Mouse (Mus musculus): ENCODE data around the gene Gm28510.
"Not testable (repeated sequence)": the region's sequence is repeated elsewhere in the genome, so short reads cannot be mapped to it uniquely, and the experiment has no call there.

Gm28510 gene

DNA sequence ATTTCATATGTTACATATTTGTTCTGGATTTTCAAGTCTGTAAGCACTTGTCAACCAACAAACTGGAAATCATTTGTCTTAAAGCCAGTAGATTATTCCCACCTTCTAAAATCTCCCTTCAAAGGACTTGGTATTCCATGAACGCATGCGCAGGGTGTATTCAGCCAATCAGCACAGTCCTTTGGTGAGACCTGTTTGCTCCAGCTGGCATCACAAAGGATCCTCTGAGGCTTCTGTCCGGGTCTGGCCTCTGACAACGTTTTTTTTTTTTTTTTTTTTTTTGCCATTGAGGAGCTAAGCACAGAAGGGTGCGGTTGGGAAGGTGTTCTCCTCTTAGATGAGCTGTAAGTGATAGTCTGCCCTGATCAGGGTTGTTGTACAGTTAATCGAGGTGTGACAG lies at the start of gene Gm28510:
Gene Gm28510, plus strand, starts transcription at position 301 of the 400 bp plus-strand sequence.
- not testable (repeated sequence) for DNase-seq (ENCODE audit: low spot score in 2 of 2)

Data from urinary bladder, postnatal 36 days (tissue).